Comparison of ENCODE assay signal across 13 mouse cellular contexts in the genomic region with DNA sequence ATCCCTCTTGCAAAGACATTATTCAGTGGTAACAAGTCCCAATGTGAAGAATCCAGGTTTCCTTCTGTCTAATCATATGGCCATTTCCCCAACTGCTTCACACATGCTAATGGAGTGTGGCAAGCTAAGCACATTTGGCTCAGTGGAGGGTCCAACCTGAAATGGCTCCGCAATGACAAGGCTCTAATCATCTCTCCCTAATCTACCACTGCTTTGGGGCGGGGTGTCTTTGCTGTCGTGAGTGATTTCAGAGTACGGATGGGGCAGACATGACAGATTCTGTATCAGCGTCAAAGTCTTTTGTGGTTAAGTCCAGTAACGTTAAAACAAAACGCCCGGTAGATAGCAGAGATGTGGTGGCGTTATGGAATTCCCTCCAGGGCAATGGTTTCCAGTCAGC.
"Had no signal": no experiment of that assay in that cellular context is flagged by ENCODE, and none has a peak within 500 bp of the region (broad histone marks: within the 10 kb centered on the region; RNA-seq: fewer than 3 reads in every experiment).

No protein-coding gene starts in this region.

- H3K4me3 ChIP-seq: limb, embryonic 15.5 days; liver, embryonic 12.5 days; megakaryocyte, embryonic 14.5 days; midbrain, embryonic 12.5 days had no signal

- H3K9ac ChIP-seq: limb, embryonic 15.5 days; liver, embryonic 12.5 days; lung, embryonic 14.5 days; midbrain, embryonic 12.5 days had no signal

- H3K27me3 ChIP-seq: limb, embryonic 15.5 days; liver, embryonic 12.5 days; megakaryocyte, embryonic 14.5 days; midbrain, embryonic 12.5 days had no signal

- H3K4me1 ChIP-seq: limb, embryonic 15.5 days; liver, embryonic 12.5 days; megakaryocyte, embryonic 14.5 days had no signal

- DNase-seq: kidney, postnatal 36 days; layer of hippocampus, adult 9-11 months; layer of hippocampus, postnatal 36 days; lung, embryonic 14.5 days; lung, postnatal 10 days; lung, postnatal 4 days; thymus, postnatal 4 days had no signal

- ATAC-seq: liver, embryonic 12.5 days; midbrain, embryonic 16.5 days had no signal

- H3K36me3 ChIP-seq: limb, embryonic 15.5 days; liver, embryonic 12.5 days; midbrain, embryonic 12.5 days had no signal

- H3K4me2 ChIP-seq: limb, embryonic 15.5 days; liver, embryonic 12.5 days; lung, embryonic 14.5 days; midbrain, embryonic 12.5 days had no signal

- H3K27ac ChIP-seq: limb, embryonic 15.5 days; liver, embryonic 12.5 days; midbrain, embryonic 12.5 days; stomach, postnatal 0 days had no signal

- H3K9me3 ChIP-seq: limb, embryonic 15.5 days; liver, embryonic 12.5 days; midbrain, embryonic 12.5 days had no signal
